Mouse (Mus musculus) liver, embryonic 15.5 days (tissue): ENCODE results near the gene Pex16. TPM values are rescaled to one million over a fixed set of nuclear protein-coding genes. Genes with fewer than 3 reads are reported as not detected.
A peak's percentile ranks its signal among the peaks of the same experiment; 100 is the strongest.
"Not testable (repeated sequence)": the region's sequence is repeated elsewhere in the genome, so short reads cannot be mapped to it uniquely, and the experiment has no call there.

Source experiments
- ATAC-seq: fragments of 200-750 bp; cut with Nextera tagmentation; 2 replicates; pipeline ENCODE4 v1.8.0; 2017; ENCODE audit warnings: moderate number of reproducible peaks, mild to moderate bottlenecking, moderate library complexity; ENCODE audit not compliant: insufficient read depth
- H3K27ac ChIP-seq: fragments of 300-500 bp; sonication (generic); replicated peaks from 2 replicates; pipeline ENCODE4 v1.5.1; 2015; ENCODE audit warnings: mild to moderate bottlenecking, inconsistent platforms
- H3K27me3 ChIP-seq: fragments of 300-500 bp; sonication (generic); 2 replicates; pipeline ENCODE4 v1.6.1; 2015; ENCODE audit warnings: mild to moderate bottlenecking, inconsistent platforms
- H3K36me3 ChIP-seq: fragments of 300-500 bp; sonication (generic); replicated peaks from 2 replicates; pipeline ENCODE4 v1.6.1; 2015; ENCODE audit warnings: moderate library complexity, mild to moderate bottlenecking, inconsistent platforms
- H3K4me1 ChIP-seq: fragments of 300-500 bp; sonication (generic); replicated peaks from 2 replicates; pipeline ENCODE4 v1.6.1; 2015; ENCODE audit warnings: inconsistent platforms
- H3K4me2 ChIP-seq: fragments of 300-500 bp; sonication (generic); 2 replicates; pipeline ENCODE4 v1.6.1; 2015; ENCODE audit warnings: moderate library complexity, mild to moderate bottlenecking, inconsistent platforms
- H3K4me3 ChIP-seq: fragments of 300-500 bp; sonication (generic); replicated peaks from 2 replicates; pipeline ENCODE4 v1.5.1; 2015; ENCODE audit warnings: mild to moderate bottlenecking, inconsistent platforms
- H3K9ac ChIP-seq: fragments of 300-500 bp; sonication (generic); 2 replicates; pipeline ENCODE4 v1.6.1; 2015; ENCODE audit warnings: moderate library complexity, mild to moderate bottlenecking, inconsistent platforms
- H3K9me3 ChIP-seq: fragments of 300-500 bp; sonication (generic); replicated peaks from 2 replicates; pipeline ENCODE4 v1.6.1; 2016; ENCODE audit warnings: inconsistent platforms
- WGBS: fragments of 180-500 bp; shearing (Covaris S2); methylation state at CpG from one replicate; pipeline ENCODE4 v1.1.7; 2015; ENCODE audit warnings: mixed read lengths; ENCODE audit not compliant: insufficient replicate concordance; 5-methylcytosine and 5-hydroxymethylcytosine counted together
- polyA plus RNA-seq: library from polyadenylated mRNA; unstranded; fragments of >200 nt; fragmentation: Nextera tagmentation; extraction: Ambion mirVana; gene quantifications from 2 replicates; pipeline ENCODE4 v1.2.1, GENCODE M21; 2015

The Pex16 gene
- polyA plus RNA-seq, 1 experiment from 2014 or later: 22.4 TPM

DNA sequence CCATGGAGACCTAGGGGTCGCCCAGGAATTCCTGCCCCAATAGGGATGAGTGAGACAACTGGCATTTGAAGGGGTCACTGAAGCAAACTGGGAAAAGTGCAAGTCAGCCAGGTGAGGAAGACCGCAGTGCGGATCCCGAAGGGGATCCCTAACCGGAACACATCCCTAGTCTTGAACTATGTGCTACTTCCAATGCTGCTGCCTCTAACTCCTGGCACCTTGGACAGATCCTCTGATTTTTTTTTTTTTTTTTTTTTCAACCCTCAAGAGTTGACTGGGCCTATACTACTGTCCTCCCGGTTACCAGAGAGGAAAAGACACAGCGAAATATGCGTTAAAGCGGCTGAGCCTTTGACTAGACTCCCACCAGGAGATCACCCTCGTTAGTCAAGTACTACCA lies 15.2 kb downstream of the Pex16 start:
- H3K27me3 ChIP-seq: peaks cover 85% of the 10 kb centered on the region
- H3K9me3 ChIP-seq: no peaks in the 10 kb centered on the region
- H3K9ac ChIP-seq: no peak overlapping the region

DNA sequence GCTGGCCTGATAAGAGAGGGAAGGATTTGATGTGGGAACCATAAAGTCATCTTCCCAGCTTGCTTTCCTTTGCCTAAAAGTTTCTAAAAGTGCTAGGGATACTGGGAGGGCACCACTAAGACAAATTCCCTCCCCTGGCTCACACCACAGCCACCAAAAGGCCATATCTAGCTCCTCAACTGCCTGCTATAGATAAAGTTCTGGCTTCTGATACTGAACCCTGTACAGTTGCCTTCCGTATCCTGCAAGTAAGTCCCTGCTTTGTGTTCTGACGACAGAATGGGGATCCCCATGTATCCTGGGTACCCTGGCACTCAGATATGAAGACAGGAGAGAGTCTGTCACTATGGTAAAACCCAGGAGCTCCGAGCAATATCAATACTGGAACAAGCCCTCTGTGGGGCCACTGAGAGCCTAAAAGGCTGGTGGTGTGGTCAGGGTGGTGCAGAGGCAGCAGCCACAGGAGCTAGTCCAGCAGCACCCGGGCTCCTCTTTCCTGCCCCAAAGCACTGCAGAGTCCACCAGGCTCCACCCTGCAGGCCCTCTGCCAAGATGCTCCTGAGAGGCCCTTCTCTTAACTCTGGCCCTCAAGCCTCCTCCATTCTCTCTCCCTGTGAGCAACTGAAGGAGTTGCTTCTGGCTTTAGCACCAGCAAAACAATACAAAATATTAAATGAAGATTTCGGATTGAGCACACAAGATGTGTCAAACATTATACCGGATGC lies 15.9 kb downstream of the Pex16 start:
- 35% methylated on average over 6 of the region's 6 CpGs for WGBS
- H3K27me3 ChIP-seq: peaks cover 92% of the 10 kb centered on the region
- no peak for ATAC-seq
- H3K4me1 ChIP-seq: peaks cover 24% of the 10 kb centered on the region
- H3K27ac ChIP-seq: no peak overlapping the region
- no peaks in the 10 kb centered on the region for H3K9me3 ChIP-seq
- no peak overlapping the region for H3K4me2 ChIP-seq
- no peak overlapping the region for H3K4me3 ChIP-seq
- H3K36me3 ChIP-seq: no peaks in the 10 kb centered on the region
- H3K9ac ChIP-seq: no peak overlapping the region

More for the DNA sequence above, 15.2 kb downstream of the Pex16 start:
- peaks cover 24% of the 10 kb centered on the region for H3K4me1 ChIP-seq
- peak overlapping the region; percentile 64 for H3K4me2 ChIP-seq
- no peaks in the 10 kb centered on the region for H3K36me3 ChIP-seq
- no peak for ATAC-seq
- H3K27ac ChIP-seq: no peak overlapping the region
- H3K4me3 ChIP-seq: peak overlapping the region; percentile 48
- WGBS: 11% methylated on average over 10 of the region's 10 CpGs

DNA sequence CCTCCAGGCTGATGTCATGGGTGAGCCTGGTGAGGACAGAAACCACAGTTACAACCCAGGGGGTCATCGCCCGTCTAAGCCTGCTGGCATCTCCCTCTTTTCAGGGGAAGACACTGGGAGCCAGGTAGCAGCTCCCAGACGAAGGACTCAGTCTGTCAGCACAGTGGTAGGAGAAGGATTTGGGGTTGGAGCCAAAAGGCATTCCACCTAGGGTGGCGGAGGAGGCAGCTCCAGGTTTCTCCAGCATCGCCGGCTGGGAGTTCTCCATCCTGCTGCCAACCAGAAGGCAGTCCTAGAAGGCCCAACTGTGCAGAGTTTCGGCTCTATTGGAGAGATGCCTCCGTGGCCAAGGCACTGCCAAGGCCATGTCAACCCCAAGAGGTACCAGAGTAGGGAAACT lies 16.6 kb downstream of the Pex16 start:
- Histone ChIP-seq H3K9ac (no peak overlapping the region), H3K4me2 (no peak overlapping the region)
- WGBS: 58% methylated on average over 8 of the region's 8 CpGs

DNA sequence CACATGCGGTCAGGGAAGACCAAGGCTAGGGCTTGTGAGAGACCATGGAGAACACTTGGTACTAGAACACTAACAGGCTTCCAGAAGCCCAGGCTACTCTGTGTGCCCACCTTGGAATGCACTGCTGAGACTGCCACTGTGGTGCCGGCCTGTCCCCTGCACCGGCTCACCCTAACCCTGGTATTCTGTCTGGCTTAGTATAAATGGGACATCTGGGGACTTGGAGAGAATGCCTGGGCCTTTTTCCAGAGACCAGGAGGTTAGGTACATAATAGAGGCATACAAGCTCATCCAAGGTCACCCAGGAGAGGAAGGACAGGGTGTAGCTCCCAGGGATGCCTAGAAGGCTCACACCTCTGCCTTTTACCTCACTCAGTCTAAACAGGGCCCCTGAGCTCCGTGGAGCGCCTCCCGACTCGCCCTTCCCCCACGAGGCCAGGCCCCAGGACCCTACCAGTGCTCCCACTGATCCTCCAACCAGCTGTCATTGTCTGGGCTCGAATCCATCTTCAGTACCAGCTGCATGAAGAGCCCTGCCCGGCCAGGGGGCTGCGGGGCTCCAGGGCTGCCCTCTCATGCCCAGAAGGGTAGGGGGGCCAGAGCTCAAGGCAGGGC lies 17.3 kb downstream of the Pex16 start:
- H3K9me3 ChIP-seq: no peaks in the 10 kb centered on the region
- peak overlapping the region; percentile 35 for H3K4me2 ChIP-seq
- WGBS: 31% methylated on average over 11 of the region's 11 CpGs
- ATAC-seq: no peak
- peaks cover 24% of the 10 kb centered on the region for H3K4me1 ChIP-seq
- H3K9ac ChIP-seq: no peak overlapping the region
- 0 out of 2 replicates have a peak overlapping the region, but pooled peaks have one; percentile 15 for H3K4me3 ChIP-seq
- H3K36me3 ChIP-seq: no peaks in the 10 kb centered on the region
- peaks cover 85% of the 10 kb centered on the region for H3K27me3 ChIP-seq
- H3K27ac ChIP-seq: no peak overlapping the region

More for the DNA sequence above, 16.6 kb downstream of the Pex16 start:
- Histone ChIP-seq H3K27me3 (peaks cover 92% of the 10 kb centered on the region), H3K9me3 (no peaks in the 10 kb centered on the region), H3K4me1 (peaks cover 24% of the 10 kb centered on the region), H3K27ac (no peak overlapping the region), H3K4me3 (no peak overlapping the region), H3K36me3 (no peaks in the 10 kb centered on the region)
- ATAC-seq: no peak

DNA sequence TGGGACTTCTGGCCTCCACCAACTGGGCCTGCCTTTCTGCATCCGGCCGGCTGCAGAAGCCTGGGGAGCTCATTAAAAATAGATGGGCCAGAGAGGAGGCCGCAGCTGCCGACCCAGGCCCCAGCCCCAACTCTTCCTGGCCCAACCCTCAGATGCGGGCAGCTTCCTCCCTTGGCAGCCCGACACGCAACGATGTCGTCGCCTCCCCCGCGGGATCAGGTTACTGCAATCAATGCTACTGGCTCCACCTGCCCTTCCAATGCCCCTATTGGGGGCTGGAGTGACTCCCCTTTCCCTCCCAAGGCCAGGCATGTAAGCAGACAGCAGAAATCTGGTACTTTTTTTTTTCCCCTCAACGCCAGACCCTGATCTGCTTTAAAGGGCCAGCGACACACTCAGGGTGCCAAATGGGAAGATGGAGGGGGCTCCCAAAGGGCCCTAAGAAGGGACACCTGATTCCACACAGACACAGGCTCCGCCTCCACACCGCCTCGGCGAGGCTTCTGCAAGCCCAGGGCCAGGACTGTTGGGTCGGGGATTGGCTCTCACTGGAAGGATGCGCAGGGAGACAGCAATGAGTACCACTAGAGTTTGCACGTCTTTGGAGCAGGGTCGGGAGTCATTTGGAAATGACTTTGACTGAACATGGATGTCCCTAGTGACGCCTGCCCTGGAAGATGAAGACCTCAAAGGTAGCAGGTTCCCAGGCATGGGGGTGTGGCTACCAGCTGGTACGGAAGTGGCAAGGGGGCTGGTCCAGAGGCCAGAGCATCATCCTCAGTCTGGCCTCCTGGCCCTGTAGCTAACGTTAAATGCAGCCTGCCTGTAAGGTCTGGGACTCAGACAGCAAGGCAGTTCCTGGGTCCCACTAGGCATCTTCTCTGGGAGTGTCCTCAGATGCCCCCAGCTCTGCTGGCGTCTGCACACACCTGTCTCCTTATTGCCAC lies 18.1 kb downstream of the Pex16 start:
- no peak for ATAC-seq
- H3K9me3 ChIP-seq: no peaks in the 10 kb centered on the region

DNA sequence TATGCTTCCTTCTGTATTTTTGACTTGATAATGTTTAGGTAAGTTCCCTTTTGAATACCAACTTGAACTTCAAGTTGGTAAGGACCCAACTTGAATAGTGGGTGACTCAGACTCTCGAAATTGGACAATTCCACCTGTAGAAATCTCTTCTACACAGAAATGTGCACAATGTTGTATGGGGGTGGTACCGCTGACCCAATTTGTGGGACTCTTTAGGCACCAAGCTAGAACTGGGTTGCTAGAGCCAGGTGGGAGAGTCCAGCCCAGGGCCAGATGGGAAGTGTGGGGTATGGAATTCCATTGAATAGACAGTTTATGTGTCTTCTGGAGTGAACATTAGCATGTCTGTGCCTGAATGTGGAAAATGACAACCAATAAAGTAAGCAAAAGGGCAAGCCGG lies 21.1 kb downstream of the Pex16 start:
- H3K9ac ChIP-seq: no peak overlapping the region
- 68% methylated on average over 3 of the region's 3 CpGs for WGBS
- no peak for ATAC-seq
- H3K27ac ChIP-seq: no peak overlapping the region
- no peak overlapping the region for H3K4me2 ChIP-seq
- peaks cover 11% of the 10 kb centered on the region; the same call in 1 of the 2 replicates for H3K4me1 ChIP-seq
- H3K9me3 ChIP-seq: no peaks in the 10 kb centered on the region
- no peaks in the 10 kb centered on the region for H3K36me3 ChIP-seq
- H3K27me3 ChIP-seq: peaks cover 65% of the 10 kb centered on the region
- H3K4me3 ChIP-seq: no peak overlapping the region

More for the DNA sequence above, 18.1 kb downstream of the Pex16 start:
- Histone ChIP-seq H3K4me1 (peaks cover 24% of the 10 kb centered on the region), H3K4me3 (0 out of 2 replicates have a peak overlapping the region, but pooled peaks have one; percentile 15), H3K36me3 (no peaks in the 10 kb centered on the region), H3K9ac (no peak overlapping the region), H3K27me3 (peaks cover 77% of the 10 kb centered on the region), H3K4me2 (peak overlapping the region; percentile 35), H3K27ac (no peak overlapping the region)
- 4% methylated on average over 26 of the region's 26 CpGs for WGBS

DNA sequence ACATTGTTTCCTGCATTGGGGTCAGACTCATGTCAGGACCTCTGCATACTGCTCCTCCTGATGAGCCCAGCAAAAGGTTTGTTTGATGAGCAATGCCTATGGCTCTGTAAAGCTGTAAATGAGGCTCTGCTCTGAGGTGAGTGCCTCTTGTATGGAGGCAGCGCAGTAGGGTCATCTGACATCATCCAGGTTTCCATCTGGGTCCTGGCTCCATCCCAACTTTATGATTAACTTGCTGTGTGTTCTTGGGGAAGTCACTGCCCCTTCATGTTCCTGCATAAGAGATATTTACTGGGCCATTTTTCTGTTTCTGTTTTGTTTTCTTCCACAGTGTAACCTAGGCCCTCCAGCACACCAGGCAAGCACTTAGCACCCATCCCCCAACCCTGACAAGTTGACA lies 23.0 kb downstream of the Pex16 start:
- WGBS: 54% methylated on average over 1 of the region's 1 CpGs
- no peak overlapping the region for H3K4me2 ChIP-seq
- ATAC-seq: no peak

DNA sequence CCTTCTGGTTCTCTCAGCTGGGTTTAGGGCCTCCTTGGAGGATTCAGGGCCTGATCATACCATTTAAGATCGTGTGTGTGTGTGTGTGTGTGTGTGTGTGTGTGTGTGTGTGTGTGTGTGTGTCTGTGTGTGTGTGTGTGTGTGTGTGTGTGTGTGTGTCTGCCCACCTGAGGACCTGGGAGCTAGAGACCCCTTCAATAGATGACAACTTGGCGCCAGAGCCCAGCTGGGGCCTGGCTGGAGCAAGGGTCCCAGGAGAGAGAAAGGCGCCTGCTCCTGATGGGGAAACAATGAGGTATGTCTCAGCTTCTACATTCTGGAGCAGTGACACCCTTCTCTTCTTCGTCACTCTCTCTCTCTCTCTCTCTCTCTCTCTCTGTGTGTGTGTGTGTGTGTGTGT lies 25.4 kb downstream of the Pex16 start:
- H3K4me1 ChIP-seq, ATAC-seq, H3K36me3 ChIP-seq, H3K4me2 ChIP-seq, H3K27ac ChIP-seq, H3K9ac ChIP-seq, H3K9me3 ChIP-seq, H3K4me3 ChIP-seq: not testable (repeated sequence)
- peaks cover 42% of the 10 kb centered on the region for H3K27me3 ChIP-seq
- WGBS: 67% methylated on average over 4 of the region's 4 CpGs

More for the DNA sequence above, 23.0 kb downstream of the Pex16 start:
- Histone ChIP-seq H3K27ac (no peak overlapping the region), H3K9ac (no peak overlapping the region), H3K27me3 (peaks cover 65% of the 10 kb centered on the region), H3K4me3 (no peak overlapping the region), H3K4me1 (peaks cover 9% of the 10 kb centered on the region; the same call in 1 of the 2 replicates), H3K9me3 (no peaks in the 10 kb centered on the region), H3K36me3 (no peaks in the 10 kb centered on the region)

DNA sequence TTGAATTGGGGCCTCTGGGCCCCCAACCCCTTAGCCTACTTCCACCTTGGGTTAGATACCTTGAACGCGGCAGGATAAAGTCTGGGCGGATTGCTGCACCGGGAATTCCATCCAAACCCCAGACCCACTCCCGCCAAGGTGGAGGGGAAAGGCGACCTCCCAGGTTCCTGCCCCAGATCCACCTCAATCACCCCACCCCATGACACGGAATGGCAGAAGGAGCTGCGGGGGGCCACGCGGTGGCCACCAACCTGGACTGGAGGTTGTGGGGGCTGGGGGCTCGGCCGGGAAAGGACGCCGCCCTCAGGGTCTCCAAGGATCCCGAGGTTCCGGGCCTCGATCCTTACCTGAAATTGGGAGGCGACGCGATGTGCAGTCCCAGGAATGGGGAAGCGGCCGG lies 26.2 kb downstream of the Pex16 start:
- no peak overlapping the region for H3K27ac ChIP-seq
- H3K9me3 ChIP-seq: no peaks in the 10 kb centered on the region
- H3K4me2 ChIP-seq: peak overlapping the region; percentile 67
- H3K4me3 ChIP-seq: peak overlapping the region; percentile 52
- 9% methylated on average over 22 of the region's 22 CpGs for WGBS
- peaks cover 6% of the 10 kb centered on the region; the same call in 1 of the 2 replicates for H3K4me1 ChIP-seq
- peaks cover 17% of the 10 kb centered on the region for H3K36me3 ChIP-seq
- peaks cover 38% of the 10 kb centered on the region for H3K27me3 ChIP-seq
- ATAC-seq: no peak
- H3K9ac ChIP-seq: peak overlapping the region; percentile 25; the same call in 1 of the 2 replicates

DNA sequence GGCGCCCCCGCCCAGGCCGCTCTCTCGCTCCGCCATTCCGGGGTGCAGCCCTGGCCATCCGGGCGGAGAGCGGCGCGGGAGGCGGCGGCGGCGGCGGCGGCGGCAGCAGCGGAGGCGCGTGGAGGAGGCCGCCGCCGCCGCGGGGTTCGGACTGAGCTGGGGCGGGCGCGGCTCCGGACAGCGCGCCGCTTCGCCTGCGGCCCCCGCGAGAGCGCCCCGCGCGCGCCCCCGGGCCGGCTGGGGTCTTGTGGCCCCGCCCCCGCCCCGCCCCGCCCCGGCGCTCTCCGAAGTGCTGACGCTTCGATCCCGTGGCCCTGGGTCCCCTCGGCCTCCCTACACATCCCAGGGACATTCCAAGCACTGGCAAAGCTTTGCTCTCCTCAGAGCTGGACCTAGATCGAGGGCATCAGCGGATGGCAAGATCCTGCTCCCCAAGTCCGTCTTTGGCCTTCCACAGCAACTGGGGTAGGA lies 26.6 kb downstream of the Pex16 start, which contains the start of gene Mapk8ip1:
Mapk8ip1 (minus strand) TSS at position 173 of the 471 bp plus-strand sequence.
- peaks cover 6% of the 10 kb centered on the region; the same call in 1 of the 2 replicates for H3K4me1 ChIP-seq
- H3K9ac ChIP-seq: peak within 1 kb of the TSS; percentile 25; the same call in 1 of the 2 replicates
- ATAC-seq: peak; percentile 23; the same call in 1 of the 2 replicates
- peaks cover 38% of the 10 kb centered on the region for H3K27me3 ChIP-seq
- H3K4me3 ChIP-seq: peak within 1 kb of the TSS; percentile 52
- 2% methylated on average over 58 of the region's 59 CpGs for WGBS
- H3K4me2 ChIP-seq: peak within 1 kb of the TSS; percentile 67
- peaks cover 20% of the 10 kb centered on the region for H3K36me3 ChIP-seq
- no peaks in the 10 kb centered on the region for H3K9me3 ChIP-seq
- H3K27ac ChIP-seq: no peak within 1 kb of the TSS
